Mouse (Mus musculus) brain, embryonic 14.5 days (tissue): ENCODE measurements at regions not wholly inside any gene's neighbourhood (a gene's known extent, or its start where the extent isn't known, plus 50 kb on each side); places are given as distances from the start of the nearest gene placed in this dataset.

ENCODE experiments used
- CTCF ChIP-seq: fragments of 200-500 bp; IDR thresholded peaks from 2 replicates; pipeline ENCODE4 v1.5.1; 2012; ENCODE audit warnings: inconsistent platforms, mild to moderate bottlenecking, moderate library complexity, borderline replicate concordance; ENCODE audit not compliant: insufficient read depth, insufficient read length; ENCODE audit errors: extremely low read depth
- POLR2A ChIP-seq: fragments of 200-500 bp; IDR thresholded peaks from 2 replicates; pipeline ENCODE4 v1.6.1; 2012; ENCODE audit warnings: mild to moderate bottlenecking, inconsistent platforms, borderline replicate concordance; ENCODE audit not compliant: poor library complexity, insufficient read depth, insufficient read length, severe bottlenecking; ENCODE audit errors: extremely low read depth

DNA sequence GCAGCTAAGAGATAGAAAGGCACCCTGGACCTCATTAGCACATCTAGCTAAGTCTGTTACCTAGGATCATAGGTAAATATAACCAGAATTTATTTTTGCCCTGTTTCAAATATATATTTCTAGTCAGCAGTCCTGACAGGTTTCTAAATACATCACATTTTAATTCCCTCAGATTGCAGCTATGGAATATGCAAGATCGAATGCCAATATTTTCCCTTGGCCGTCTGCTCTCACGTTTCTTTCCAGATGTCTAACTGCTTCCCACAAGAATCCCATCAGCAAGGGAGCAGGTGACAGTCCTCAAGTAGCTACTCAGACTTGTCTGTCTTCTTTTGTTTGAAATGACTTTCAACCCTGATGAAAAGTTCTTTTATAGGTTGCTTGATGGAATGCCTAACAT lies 297.2 kb upstream of the Cdh12 start:
- no peak for TF ChIP-seq POLR2A
- TF ChIP-seq CTCF = no peak
